Mouse (Mus musculus): ENCODE data around the gene Asgr1.
"Not testable (repeated sequence)": the region's sequence is repeated elsewhere in the genome, so short reads cannot be mapped to it uniquely, and the experiment has no call there.

DNA sequence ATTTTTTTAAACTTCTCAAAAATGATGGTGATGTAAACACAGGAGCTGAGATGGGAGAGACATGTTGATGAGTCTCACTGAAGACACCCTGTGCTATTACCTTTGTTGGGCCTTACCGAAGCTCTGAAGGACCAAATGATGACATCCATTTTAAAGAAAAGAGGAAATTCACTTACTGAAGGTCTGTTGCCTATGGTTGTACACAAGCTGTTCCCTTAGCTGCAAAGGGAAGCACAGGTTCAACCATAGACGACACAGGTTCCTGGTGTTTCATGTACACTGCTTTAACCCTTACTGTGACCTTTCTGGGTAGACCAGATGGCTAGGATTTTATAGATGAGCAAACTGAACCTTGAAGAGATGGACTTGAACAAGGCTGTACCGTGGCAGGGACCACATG lies 16.7 kb downstream of the Asgr1 start:
- not testable (repeated sequence) for TF ChIP-seq CTCF, EP300 (IDR thresholded peaks at IDR 0.05; ENCODE audit: low read depth)
